Mouse (Mus musculus) skeletal muscle tissue, adult 2 months (tissue): ENCODE data around the gene Pkd2.
A peak's percentile ranks its signal among the peaks of the same experiment; 100 is the strongest.

Source experiments
- DNase-seq: peaks from one replicate; pipeline ENCODE4 v3.0.0-alpha.2; 2012; ENCODE audit warnings: low read depth, low spot score

Gene Pkd2

GRCm38 (mm10) chr5:104465731-104466130 lies 6.5 kb downstream of the Pkd2 start:
- peak; percentile 59 for DNase-seq

- DNase-seq = no peak
Observed at GRCm38 (mm10) chr5:104466816-104467215, 7.6 kb downstream of the Pkd2 start.

- DNase-seq = no peak
Observed at GRCm38 (mm10) chr5:104468586-104468985, 9.3 kb downstream of the Pkd2 start.

GRCm38 (mm10) chr5:104470981-104471391 lies 11.7 kb downstream of the Pkd2 start:
- DNase-seq = no peak

GRCm38 (mm10) chr5:104472371-104472770 lies 13.1 kb downstream of the Pkd2 start:
- no peak for DNase-seq

GRCm38 (mm10) chr5:104480367-104480766 lies 21.1 kb downstream of the Pkd2 start:
- DNase-seq = no peak

- DNase-seq = no peak
Observed at GRCm38 (mm10) chr5:104482856-104483255, 23.6 kb downstream of the Pkd2 start.

- DNase-seq = peak; percentile 47
Observed at GRCm38 (mm10) chr5:104491561-104491960, 32.3 kb downstream of the Pkd2 start.

- no peak for DNase-seq
Observed at GRCm38 (mm10) chr5:104504883-104505282, 45.6 kb downstream of the Pkd2 start.

GRCm38 (mm10) chr5:104507829-104508194 lies 48.6 kb downstream of the Pkd2 start:
- DNase-seq = no peak

- DNase-seq = peak; percentile 68
Observed at GRCm38 (mm10) chr5:104508195-104508891, 49.1 kb downstream of the Pkd2 start, which contains the start of gene BC005561. Gene BC005561, plus strand, starts transcription at chr5:104508352.

- no peak for DNase-seq
Observed at GRCm38 (mm10) chr5:104511211-104511610, 52.0 kb downstream of the Pkd2 start.

- DNase-seq = no peak
Observed at GRCm38 (mm10) chr5:104538612-104539011, 79.4 kb downstream of the Pkd2 start.

GRCm38 (mm10) chr5:104539331-104539730 lies 80.1 kb downstream of the Pkd2 start:
- no peak for DNase-seq
